Mouse (Mus musculus): ENCODE results near the gene Snapc2. TPM values are rescaled to one million over a fixed set of nuclear protein-coding genes. Genes with fewer than 3 reads are reported as not detected.
"Not testable (repeated sequence)": the region's sequence is repeated elsewhere in the genome, so short reads cannot be mapped to it uniquely, and the experiment has no call there.

Gene Snapc2
- total RNA-seq, 2 experiments from 2014 or later = 15.6 to 16.4 TPM

- intact Hi-C loops (cut with DNase I) = no loop called here
- no peak for DNase-seq
These were observed 22.1 kb upstream of the Snapc2 start for GRCm38 (mm10) chr8:4230612-4231351.

- no peak for DNase-seq
- intact Hi-C loops (cut with DNase I) = loop anchor here (2.0 kb wide), 1 partner anchor 15 kb away; the partner anchor contains the start of gene Snapc2
These were observed 15.0 kb upstream of the Snapc2 start for GRCm38 (mm10) chr8:4237814-4238433.

GRCm38 (mm10) chr8:4238434-4239192, 14.3 kb upstream of the Snapc2 start, which contains the start of the genes Map2k7 and Gm49320:
TSS of gene Map2k7 (plus strand) at chr8:4238740.
TSS of gene Gm49320 (plus strand) at chr8:4238865.
- peak; percentile 99 to 100 for DNase-seq
- intact Hi-C loops (cut with DNase I) = loop anchor here (2.0 kb wide), 1 partner anchor 14 kb away; the partner anchor contains the start of gene Snapc2

GRCm38 (mm10) chr8:4239193-4239890, 13.5 kb upstream of the Snapc2 start:
- intact Hi-C loops (cut with DNase I) = loop anchor here (2.0 kb wide), 1 partner anchor 13 kb away; the partner anchor contains the start of gene Snapc2
- no peak for DNase-seq

- no peak for DNase-seq
- intact Hi-C loops (cut with DNase I) = no loop called here
These were observed 7.8 kb upstream of the Snapc2 start for GRCm38 (mm10) chr8:4245061-4245460.

GRCm38 (mm10) chr8:4245737-4246136, 7.1 kb upstream of the Snapc2 start:
- no peak for DNase-seq
- intact Hi-C loops (cut with DNase I) = no loop called here

GRCm38 (mm10) chr8:4247241-4247640, 5.6 kb upstream of the Snapc2 start:
- intact Hi-C loops (cut with DNase I) = no loop called here
- DNase-seq = no peak

GRCm38 (mm10) chr8:4247951-4248540, 4.8 kb upstream of the Snapc2 start, which contains the start of gene Tgfbr3l:
TSS of gene Tgfbr3l (plus strand) at chr8:4248214.
- no peak for DNase-seq
- intact Hi-C loops (cut with DNase I) = no loop called here

- DNase-seq = peak in 1 of 2 experiments; percentile 17
- intact Hi-C loops (cut with DNase I) = no loop called here
These were observed 3.7 kb upstream of the Snapc2 start for GRCm38 (mm10) chr8:4249213-4249612.

GRCm38 (mm10) chr8:4250306-4250970, 2.4 kb upstream of the Snapc2 start:
- DNase-seq = peak; percentile 82 to 88
- intact Hi-C loops (cut with DNase I) = loop anchor here (2.0 to 10.0 kb wide), 8 partner anchors 72 to 736 kb away; partner anchors contain the start of genes Evi5l, Pcp2, Pet100 and Pnpla6

GRCm38 (mm10) chr8:4252116-4252760, 642 bp upstream of the Snapc2 start:
- no peak for DNase-seq
- intact Hi-C loops (cut with DNase I) = loop anchor here (2.0 to 10.0 kb wide), 8 partner anchors 13 to 737 kb away; partner anchors contain the start of genes Evi5l, Gm49320, Map2k7 and Pcp2

GRCm38 (mm10) chr8:4254001-4254400, 1.1 kb downstream of the Snapc2 start:
- DNase-seq = peak; percentile 37 to 43
- intact Hi-C loops (cut with DNase I) = loop anchor here (5.0 to 10.0 kb wide), 7 partner anchors 87 to 739 kb away; partner anchors contain the start of genes Evi5l, Pcp2, Pet100 and Pnpla6

- intact Hi-C loops (cut with DNase I) = loop anchor here (5.0 to 10.0 kb wide), 6 partner anchors 63 to 741 kb away; partner anchors contain the start of genes Pcp2, Pet100, Pnpla6 and Xab2
- not testable (repeated sequence) for DNase-seq
These were observed 2.6 kb downstream of the Snapc2 start for GRCm38 (mm10) chr8:4255471-4255870.

- intact Hi-C loops (cut with DNase I) = loop anchor here (5.0 to 10.0 kb wide), 6 partner anchors 65 to 742 kb away; partner anchors contain the start of genes Pcp2, Pet100, Pnpla6 and Xab2
- DNase-seq = no peak
These were observed 4.0 kb downstream of the Snapc2 start for GRCm38 (mm10) chr8:4256911-4257310.

GRCm38 (mm10) chr8:4257350-4257749, 4.5 kb downstream of the Snapc2 start:
- intact Hi-C loops (cut with DNase I) = loop anchor here (5.0 to 10.0 kb wide), 6 partner anchors 65 to 743 kb away; partner anchors contain the start of genes Pcp2, Pet100, Pnpla6 and Xab2
- DNase-seq = no peak

- intact Hi-C loops (cut with DNase I) = loop anchor here (2.0 to 10.0 kb wide), 7 partner anchors 17 to 743 kb away; partner anchors contain the start of genes Pcp2, Pet100, Pnpla6 and Timm44
- DNase-seq = peak; percentile 63 to 72
These were observed 5.4 kb downstream of the Snapc2 start for GRCm38 (mm10) chr8:4258233-4258632.

- peak; percentile 13 to 26 for DNase-seq
- intact Hi-C loops (cut with DNase I) = loop anchor here (2.0 to 10.0 kb wide), 7 partner anchors 16 to 744 kb away; partner anchors contain the start of genes Pcp2, Pet100, Pnpla6 and Timm44
These were observed 5.8 kb downstream of the Snapc2 start for GRCm38 (mm10) chr8:4258678-4259077.

All from heart, postnatal 36 days (tissue).